Mouse (Mus musculus): ENCODE data around the gene Gxylt2.

Gxylt2 gene

DNA sequence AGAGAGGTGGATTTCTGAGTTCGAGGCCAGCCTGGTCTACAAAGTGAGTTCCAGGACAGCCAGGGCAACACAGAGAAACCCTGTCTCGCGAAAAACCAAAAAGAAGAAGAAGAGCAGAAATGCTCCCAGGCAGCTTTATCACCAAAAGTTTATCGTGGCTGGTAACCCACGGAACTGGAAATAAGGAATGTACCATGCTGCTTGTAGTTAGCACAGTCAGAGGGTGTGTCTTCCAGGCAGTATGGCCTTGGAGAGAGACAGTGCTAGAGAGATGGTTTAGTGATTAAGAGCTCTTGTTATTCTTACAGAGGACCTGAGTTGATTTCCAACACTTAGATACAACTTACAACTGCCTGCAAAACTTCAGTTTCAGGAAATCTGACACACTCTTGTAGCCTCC lies 146.5 kb downstream of the Gxylt2 start:
- DNase-seq: no peak

Measured in right cerebral cortex, adult 18-20 months (tissue).